Comparison of ENCODE assay signal across 8 mouse cellular contexts in genomic region chr9:92549811-92550490, GRCm38 (mm10). TPM values are rescaled to one million over a fixed set of nuclear protein-coding genes. Genes with fewer than 3 reads are reported as not detected.
A peak's percentile ranks its signal among the peaks of the same experiment; 100 is the strongest.
DNase-seq lines count a peak whose midpoint lies in the region; ATAC-seq lines count a peak whose summit lies in the region.
"Had no signal": no experiment of that assay in that cellular context is flagged by ENCODE, and none has a peak within 500 bp of the region (broad histone marks: within the 10 kb centered on the region; RNA-seq: fewer than 3 reads in every experiment).

No protein-coding gene starts in this region.

- no peak overlapping the region for H3K4me2 ChIP-seq in midbrain, embryonic 15.5 days
- H3K4me2 ChIP-seq: neural tube, embryonic 12.5 days had no signal

- no peak for DNase-seq in midbrain, embryonic 10.5 days (ENCODE audit: low spot score)
- DNase-seq in adrenal gland, postnatal 36 days: peak; percentile 84 to 85
- peak; percentile 57 for DNase-seq in gastrocnemius, postnatal 10 days
- DNase-seq in lung, postnatal 10 days: peak; percentile 35
- no peak for DNase-seq in embryo, embryonic 10 days (ENCODE audit: low spot score)
- DNase-seq in embryonic facial prominence, embryonic 10.5 days (ENCODE audit: low spot score): no peak

- H3K9ac ChIP-seq in midbrain, embryonic 15.5 days: no peak overlapping the region
- H3K9ac ChIP-seq: neural tube, embryonic 12.5 days had no signal

- no peak overlapping the region for H3K4me3 ChIP-seq in midbrain, embryonic 15.5 days
- H3K4me3 ChIP-seq in midbrain, embryonic 10.5 days: no peak overlapping the region
- no peak overlapping the region for H3K4me3 ChIP-seq in embryonic facial prominence, embryonic 10.5 days
- H3K4me3 ChIP-seq: neural tube, embryonic 12.5 days had no signal

- H3K36me3 ChIP-seq in midbrain, embryonic 15.5 days (replicated peaks): no peaks in the 10 kb centered on the region
- peaks cover 6% of the 10 kb centered on the region for H3K36me3 ChIP-seq in midbrain, embryonic 10.5 days
- peaks cover 16% of the 10 kb centered on the region for H3K36me3 ChIP-seq in embryonic facial prominence, embryonic 10.5 days (replicated peaks)
- H3K36me3 ChIP-seq: neural tube, embryonic 12.5 days had no signal

- WGBS in midbrain, embryonic 15.5 days: 86% methylated on average over 11 of the region's 11 CpGs
- WGBS in midbrain, embryonic 10.5 days: 87% methylated on average over 11 of the region's 11 CpGs
- 81% methylated on average over 11 of the region's 11 CpGs for WGBS in embryonic facial prominence, embryonic 10.5 days

- peak; percentile 63; the same call in 1 of the 2 replicates for ATAC-seq in midbrain, embryonic 15.5 days (replicated peaks)

- H3K27ac ChIP-seq in midbrain, embryonic 15.5 days: no peak overlapping the region
- H3K27ac ChIP-seq in midbrain, embryonic 10.5 days (replicated peaks): no peak overlapping the region
- no peak overlapping the region for H3K27ac ChIP-seq in embryonic facial prominence, embryonic 10.5 days (replicated peaks)
- H3K27ac ChIP-seq: neural tube, embryonic 12.5 days had no signal

- H3K4me1 ChIP-seq in midbrain, embryonic 15.5 days: no peaks in the 10 kb centered on the region; the same call in 1 of the 2 replicates
- peaks cover 10% of the 10 kb centered on the region for H3K4me1 ChIP-seq in midbrain, embryonic 10.5 days
- peaks cover 47% of the 10 kb centered on the region for H3K4me1 ChIP-seq in embryonic facial prominence, embryonic 10.5 days

- no peaks in the 10 kb centered on the region for H3K27me3 ChIP-seq in midbrain, embryonic 15.5 days (replicated peaks)
- H3K27me3 ChIP-seq in midbrain, embryonic 10.5 days (ENCODE audit: low read depth, poor library complexity, severe bottlenecking): no peaks in the 10 kb centered on the region
- H3K27me3 ChIP-seq in embryonic facial prominence, embryonic 10.5 days (replicated peaks; ENCODE audit: low read depth, poor library complexity, severe bottlenecking): no peaks in the 10 kb centered on the region
- H3K27me3 ChIP-seq: neural tube, embryonic 12.5 days had no signal

- H3K9me3 ChIP-seq in midbrain, embryonic 15.5 days: no peaks in the 10 kb centered on the region
- no peaks in the 10 kb centered on the region for H3K9me3 ChIP-seq in midbrain, embryonic 10.5 days (replicated peaks)
- no peaks in the 10 kb centered on the region for H3K9me3 ChIP-seq in embryonic facial prominence, embryonic 10.5 days
- H3K9me3 ChIP-seq: neural tube, embryonic 12.5 days had no signal

RNA-seq across cellular contexts. Expression of gene Plod2, which starts 7.9 kb away (rescaled TPM):
- 11.0 and 11.8 TPM in 2 replicates for polyA plus RNA-seq in midbrain, embryonic 15.5 days (2015; fragmentation: Nextera tagmentation; extraction: Ambion mirVana)
- 23.3 and 25.6 TPM in 2 replicates for polyA plus RNA-seq in midbrain, embryonic 10.5 days (2016; fragmentation: Nextera tagmentation; extraction: Ambion mirVana)
- total RNA-seq in adrenal gland, postnatal 36 days (2021): 100 to 1,000 TPM; 183 to 292 TPM
- total RNA-seq in gastrocnemius, postnatal 10 days (2021): 10 to 100 TPM; 12.1 to 23.8 TPM
- polyA plus RNA-seq in embryonic facial prominence, embryonic 10.5 days (2016; fragmentation: Nextera tagmentation; extraction: Ambion mirVana): 29.8 and 29.9 TPM in 2 replicates

Comparison
In these comparisons a context has a peak if more than half of its experiments do, and no peak if none do; other contexts are left out.
1. DNase-seq: peak in adrenal gland, postnatal 36 days (2 of 2), gastrocnemius, postnatal 10 days (single experiment) and lung, postnatal 10 days (single experiment); none in midbrain, embryonic 10.5 days (single experiment), embryo, embryonic 10 days (single experiment) and embryonic facial prominence, embryonic 10.5 days (single experiment).